Mouse (Mus musculus) CH12.LX (cell line): ENCODE results near the gene Mospd3.

Experiments used
- ETS1 ChIP-seq: conservative IDR thresholded peaks from 2 replicates; pipeline ENCODE4 v1.6.1; 2012; ENCODE audit warnings: low read depth, mild to moderate bottlenecking, inconsistent platforms, low read length, improper control_type of control experiment, moderate library complexity
- MAFK ChIP-seq: IDR thresholded peaks from 2 replicates; pipeline ENCODE4 v1.6.1; 2011; ENCODE audit warnings: low read length, improper control_type of control experiment; ENCODE audit not compliant: insufficient replicate concordance

DNA sequence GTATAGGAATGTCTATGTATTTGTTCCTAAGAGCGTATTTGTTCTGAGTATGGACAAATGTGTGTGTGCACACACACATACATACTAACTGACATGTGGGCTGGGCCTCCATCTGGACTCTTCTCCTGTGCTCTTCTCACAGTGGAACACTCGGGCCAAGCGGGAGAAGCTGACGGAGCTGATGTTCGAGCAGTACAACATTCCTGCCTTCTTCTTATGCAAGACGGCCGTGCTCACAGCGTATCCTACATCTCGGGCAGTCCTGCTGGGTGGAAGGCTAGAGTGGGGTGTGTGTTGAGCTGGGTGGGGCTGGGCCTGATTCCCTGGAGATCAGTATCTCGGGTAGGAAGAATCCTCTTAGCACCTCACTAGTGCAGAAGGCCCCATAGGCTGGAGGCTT is 37.9 kb downstream of the Mospd3 start:
- TF ChIP-seq MAFK: no peak
- no peak for TF ChIP-seq ETS1
